Mouse (Mus musculus) ES-E14 (cell line): ENCODE data around the gene Rab34. TPM values are rescaled to one million over a fixed set of nuclear protein-coding genes. Genes with fewer than 3 reads are reported as not detected.

Experiments used
- DNase-seq: peaks from one replicate; pipeline ENCODE4 v3.0.0-alpha.2; 2013; ENCODE audit warnings: low read depth, low spot score
- H3K27ac ChIP-seq: 2 replicates; pipeline ENCODE4 v1.5.1; 2012; ENCODE audit warnings: low read depth, mild to moderate bottlenecking, low read length, moderate library complexity, mixed read lengths; ENCODE audit not compliant: poor library complexity, insufficient read depth, severe bottlenecking
- H3K36me3 ChIP-seq: 2 replicates; pipeline ENCODE4 v1.6.1; 2012; ENCODE audit warnings: mild to moderate bottlenecking, low read length, moderate library complexity, mixed read lengths; ENCODE audit not compliant: control insufficient read depth, poor library complexity, insufficient read depth, severe bottlenecking
- H3K4me1 ChIP-seq, 2 experiments: fragments of 150-350 bp in 1 of 2; sonication (generic) in 1 of 2; 2 replicates each; pipeline ENCODE4 v1.6.1; 2012; ENCODE audit warnings: low read length in 2 of 2, mild to moderate bottlenecking in 1 of 2, mixed read lengths in 1 of 2; ENCODE audit not compliant: control insufficient read depth in 2 of 2, insufficient read depth in 2 of 2, poor library complexity in 1 of 2
- H3K4me3 ChIP-seq, 2 experiments: fragments of 150-350 bp in 1 of 2; sonication (generic) in 1 of 2; 2 replicates each; pipeline ENCODE4 v1.5.1; 2012; ENCODE audit warnings: low read length in 2 of 2, low read depth in 1 of 2, mild to moderate bottlenecking in 1 of 2, mixed read lengths in 1 of 2; ENCODE audit not compliant: insufficient read depth in 1 of 2, poor library complexity in 1 of 2, severe bottlenecking in 1 of 2
- H3K9ac ChIP-seq: 2 replicates; pipeline ENCODE4 v1.6.1; 2012; ENCODE audit warnings: low read depth, mild to moderate bottlenecking, low read length, mixed read lengths; ENCODE audit not compliant: poor library complexity, insufficient read depth, severe bottlenecking
- H3K9me3 ChIP-seq: fragments of 150-350 bp; sonication (generic); 2 replicates; pipeline ENCODE4 v1.6.1; 2012; ENCODE audit warnings: low read depth, mild to moderate bottlenecking, low read length; ENCODE audit not compliant: control insufficient read depth, insufficient read depth
- CHD2 ChIP-seq: IDR thresholded peaks from 2 replicates; pipeline ENCODE4 v1.6.1; 2014; ENCODE audit warnings: mild to moderate bottlenecking, low read depth, low read length, inconsistent platforms
- HCFC1 ChIP-seq: IDR thresholded peaks from 2 replicates; pipeline ENCODE4 v1.6.1; 2012; ENCODE audit warnings: low read length, inconsistent platforms, borderline replicate concordance; ENCODE audit not compliant: insufficient read depth
- MAFK ChIP-seq: IDR thresholded peaks from 2 replicates; pipeline ENCODE4 v1.6.1; 2014; ENCODE audit warnings: mild to moderate bottlenecking, low read depth, low read length, inconsistent platforms; ENCODE audit not compliant: insufficient read depth
- ZC3H11A ChIP-seq: IDR thresholded peaks from 2 replicates; pipeline ENCODE4 v1.6.1; 2012; ENCODE audit warnings: low read depth, mild to moderate bottlenecking, inconsistent platforms, low read length, borderline replicate concordance
- ZNF384 ChIP-seq: IDR thresholded peaks from 2 replicates; pipeline ENCODE4 v1.6.1; 2012; ENCODE audit warnings: low read depth, low read length, inconsistent platforms
- in situ Hi-C, 2 experiments: fragments of 600-800 bp; cut with MboI; formaldehyde crosslinking; loops; one replicate each; pipeline ENCODE4 v1.15.1; 2025; ENCODE audit warnings: low sequenced_read_pairs in 2 of 2, inconsistent platforms in 1 of 2; ENCODE audit not compliant: unreplicated experiment in 2 of 2
- total RNA-seq: library from RNA; depleted of rRNA; stranded (reverse); fragments of 300-350 nt; gene quantifications from 2 replicates; pipeline ENCODE4 v1.2.3, GENCODE M21; 2012

The Rab34 gene
- total RNA-seq, 1 experiment, result 36.1 TPM

- peaks cover 54% of the 10 kb centered on the region for H3K36me3 ChIP-seq
Observed at GRCm38 (mm10) chr11:78160171-78160570, 28.1 kb upstream of the Rab34 start.

GRCm38 (mm10) chr11:78160675-78161074 lies 27.6 kb upstream of the Rab34 start:
- peaks cover 54% of the 10 kb centered on the region for H3K36me3 ChIP-seq
- in situ Hi-C loops, result no loop called here
- no peak overlapping the region for H3K9ac ChIP-seq
- no peak for DNase-seq
- H3K4me3 ChIP-seq, result no peak overlapping the region
- H3K9me3 ChIP-seq, result no peaks in the 10 kb centered on the region
- no peak overlapping the region for H3K27ac ChIP-seq
- peaks cover 0 to 33% of the 10 kb centered on the region in 2 experiments; a peak in 1 of 4 replicates for H3K4me1 ChIP-seq
- TF ChIP-seq ZC3H11A, result no peak
- TF ChIP-seq CHD2, result no peak
- no peak for TF ChIP-seq ZNF384
- TF ChIP-seq MAFK, result no peak
- no peak for TF ChIP-seq HCFC1

More at GRCm38 (mm10) chr11:78160171-78160570, 28.1 kb upstream of the Rab34 start:
- TF ChIP-seq HCFC1, result no peak
- no peak for TF ChIP-seq ZNF384
- no peak for TF ChIP-seq MAFK
- no peak for TF ChIP-seq ZC3H11A
- TF ChIP-seq CHD2, result no peak
- no peak overlapping the region for H3K27ac ChIP-seq
- 0 out of 4 replicates have a peak overlapping the region, but pooled peaks of 1 of the 2 experiments have one; percentile 8 for H3K4me3 ChIP-seq
- peaks cover 0 to 33% of the 10 kb centered on the region in 2 experiments; a peak in 1 of 4 replicates for H3K4me1 ChIP-seq
- H3K9ac ChIP-seq, result 0 out of 2 replicates have a peak overlapping the region, but pooled peaks have one; percentile 0
- H3K9me3 ChIP-seq, result no peaks in the 10 kb centered on the region
- in situ Hi-C loops, result no loop called here
- no peak for DNase-seq

- TF ChIP-seq CHD2 (no peak), MAFK (no peak), ZNF384 (no peak), ZC3H11A (no peak), HCFC1 (no peak)
- H3K4me3 ChIP-seq, result no peak overlapping the region
- peaks cover 54% of the 10 kb centered on the region for H3K36me3 ChIP-seq
- H3K9me3 ChIP-seq, result no peaks in the 10 kb centered on the region
- DNase-seq, result no peak
- no peak overlapping the region for H3K9ac ChIP-seq
- H3K27ac ChIP-seq, result no peak overlapping the region
- in situ Hi-C loops, result no loop called here
- peaks cover 0 to 35% of the 10 kb centered on the region in 2 experiments; a peak in 2 of 4 replicates for H3K4me1 ChIP-seq
Observed at GRCm38 (mm10) chr11:78161169-78161568, 27.1 kb upstream of the Rab34 start.

GRCm38 (mm10) chr11:78161968-78162367 lies 26.3 kb upstream of the Rab34 start:
- no peak overlapping the region for H3K4me3 ChIP-seq
- H3K4me1 ChIP-seq, result peaks cover 0 to 38% of the 10 kb centered on the region in 2 experiments; a peak in 3 of 4 replicates

More at GRCm38 (mm10) chr11:78161968-78162367, 26.3 kb upstream of the Rab34 start:
- H3K9me3 ChIP-seq, result no peaks in the 10 kb centered on the region
- no peak for DNase-seq
- TF ChIP-seq MAFK (no peak), ZC3H11A (no peak), ZNF384 (no peak), HCFC1 (no peak), CHD2 (no peak)
- H3K36me3 ChIP-seq, result peaks cover 54% of the 10 kb centered on the region
- H3K9ac ChIP-seq, result no peak overlapping the region
- H3K27ac ChIP-seq, result no peak overlapping the region
- in situ Hi-C loops, result no loop called here
